Mouse (Mus musculus) heart, adult 11 months (tissue): ENCODE measurements around the gene Rab40c.

ENCODE experiments used
- DNase-seq: peaks from one replicate; pipeline ENCODE4 v3.0.0; 2022

Rab40c gene

DNA sequence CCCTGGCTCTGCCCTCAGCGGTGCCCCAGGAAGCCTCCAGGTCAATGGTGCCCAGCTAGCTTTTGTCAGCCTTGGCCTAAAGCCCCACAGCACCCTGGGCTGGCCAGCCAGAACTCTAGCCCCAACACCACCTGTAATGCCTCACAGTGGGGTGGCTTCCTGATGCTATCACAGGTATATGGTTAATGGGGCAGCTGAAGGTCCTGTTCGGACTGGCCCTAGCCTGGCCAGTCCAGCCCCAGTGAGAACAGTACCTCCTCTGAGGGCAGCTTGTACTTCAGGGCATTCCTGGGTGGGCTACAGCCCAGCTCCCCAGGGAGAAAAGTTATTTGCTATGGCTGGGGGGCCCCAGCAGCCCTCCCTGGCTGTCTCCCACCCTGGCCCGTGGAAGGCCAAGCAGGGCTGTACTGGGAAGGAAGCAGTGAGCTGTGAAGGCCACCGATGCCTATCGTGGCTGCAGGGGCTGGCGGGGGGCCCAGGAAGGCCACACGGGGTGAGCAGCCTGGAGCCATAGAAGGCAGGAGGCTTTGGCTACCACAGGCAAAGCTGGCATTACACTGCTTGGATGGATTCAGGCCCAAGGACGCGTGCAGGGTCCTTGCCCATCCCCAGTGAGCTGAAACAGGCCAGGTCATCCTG lies 26.1 kb upstream of the Rab40c start:
- peak; percentile 96 for DNase-seq

DNA sequence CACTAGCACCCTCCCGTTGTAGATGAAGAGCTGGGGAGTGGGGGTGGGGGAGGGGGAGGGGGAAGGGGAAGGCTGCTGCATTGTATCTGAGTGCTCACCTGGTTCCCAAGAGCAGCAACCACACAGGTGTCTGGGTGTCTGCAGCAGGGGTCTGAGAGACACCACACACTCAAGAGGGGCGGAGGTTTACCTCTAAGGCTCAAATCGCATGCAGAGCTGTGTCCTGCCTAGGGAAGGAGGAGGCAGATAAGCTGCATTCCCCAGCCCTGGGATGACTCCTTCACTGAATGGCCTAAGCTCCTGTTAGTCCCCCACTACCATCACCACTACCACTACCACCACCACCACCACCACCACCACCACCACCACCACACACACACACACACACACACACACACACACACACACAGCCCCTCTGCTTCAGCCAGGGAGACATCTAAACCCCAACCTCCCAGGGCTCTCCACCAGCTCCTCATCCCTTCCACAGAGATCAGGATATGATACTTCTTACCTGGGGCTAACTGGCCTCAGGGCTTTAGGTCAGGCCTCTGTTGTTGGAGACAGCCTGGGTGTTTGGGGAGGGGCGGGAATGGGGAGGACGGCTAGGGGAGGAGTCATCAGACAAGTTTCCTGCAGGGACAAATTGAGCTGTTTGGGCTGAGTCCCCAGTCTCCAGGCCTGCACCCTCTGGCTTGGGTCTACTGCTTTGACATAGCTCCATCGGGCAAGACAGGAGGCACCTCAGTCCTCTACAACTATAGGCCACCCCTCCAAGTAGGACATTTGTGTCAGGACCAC lies 25.0 kb upstream of the Rab40c start, which contains the start of the genes Pigq and Nhlrc4:
Pigq (minus strand) TSS at position 571 of the 798 bp plus-strand sequence.
Nhlrc4 (minus strand) TSS at position 596 of the 798 bp plus-strand sequence.
- no peak for DNase-seq

DNA sequence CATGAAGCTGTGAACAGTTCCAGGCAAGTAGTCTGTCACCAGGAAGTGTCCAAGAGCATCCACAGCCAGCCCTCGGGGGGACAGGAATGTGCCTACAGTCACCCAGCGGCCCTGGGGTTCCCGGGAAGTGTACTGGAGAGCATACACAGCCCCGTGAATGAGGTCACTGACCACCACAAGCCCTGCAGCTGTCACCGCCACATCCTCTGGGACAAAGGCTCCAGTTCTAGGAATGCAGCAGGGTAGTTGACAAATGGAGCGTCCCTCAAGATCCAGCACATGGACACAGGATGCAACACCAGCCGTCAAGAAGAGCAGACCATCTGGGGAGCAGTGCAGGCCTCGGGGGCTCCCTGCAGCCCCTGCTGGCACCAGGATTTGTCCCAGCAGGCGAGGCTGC lies 24.2 kb upstream of the Rab40c start:
- DNase-seq: no peak

DNA sequence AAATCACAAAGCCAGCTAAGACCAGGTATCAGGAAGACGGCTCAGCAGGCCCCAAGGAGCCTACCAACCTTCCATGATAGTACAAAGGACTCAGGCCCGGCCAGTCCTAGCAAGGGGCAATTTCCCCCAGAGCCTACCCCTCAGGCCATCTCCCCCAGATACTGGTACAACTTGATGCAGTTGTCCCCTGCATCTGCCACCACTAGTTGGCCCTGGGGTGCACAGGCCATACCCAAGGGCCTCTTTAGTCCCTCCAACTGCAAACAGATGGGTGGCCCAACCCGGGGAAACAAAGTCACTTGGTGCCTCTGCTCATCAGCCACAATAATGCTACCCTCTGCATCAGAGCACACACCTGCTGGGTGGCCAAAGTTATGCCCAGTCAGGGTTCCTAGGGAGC lies 23.7 kb upstream of the Rab40c start:
- DNase-seq: no peak

DNA sequence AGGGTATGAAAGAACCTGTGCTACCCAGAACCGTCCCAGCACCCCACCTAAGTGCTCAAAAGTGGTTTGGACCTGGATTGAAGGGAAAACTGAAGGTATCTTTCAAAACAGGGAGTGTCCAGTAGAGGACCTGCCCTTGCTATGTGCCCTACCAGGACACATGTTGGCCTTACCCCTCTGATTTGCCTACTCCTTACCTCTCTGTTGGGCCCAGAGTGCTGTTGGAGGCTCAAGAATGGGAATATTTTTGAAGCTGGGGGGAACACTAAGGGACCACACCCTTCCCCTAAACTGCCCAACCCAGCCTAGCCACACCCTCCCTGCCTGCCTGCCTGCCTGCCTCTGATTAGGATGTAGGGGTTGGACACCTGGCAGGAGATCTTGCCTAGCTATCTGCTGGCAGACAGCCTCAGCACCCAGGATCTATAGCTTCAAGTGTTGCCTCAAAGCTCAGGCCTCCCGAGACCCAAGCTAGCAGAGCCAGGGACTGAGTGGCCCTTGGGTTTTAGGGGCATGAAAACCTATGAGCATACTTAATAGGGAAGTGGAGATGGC lies 23.1 kb upstream of the Rab40c start:
- no peak for DNase-seq

DNA sequence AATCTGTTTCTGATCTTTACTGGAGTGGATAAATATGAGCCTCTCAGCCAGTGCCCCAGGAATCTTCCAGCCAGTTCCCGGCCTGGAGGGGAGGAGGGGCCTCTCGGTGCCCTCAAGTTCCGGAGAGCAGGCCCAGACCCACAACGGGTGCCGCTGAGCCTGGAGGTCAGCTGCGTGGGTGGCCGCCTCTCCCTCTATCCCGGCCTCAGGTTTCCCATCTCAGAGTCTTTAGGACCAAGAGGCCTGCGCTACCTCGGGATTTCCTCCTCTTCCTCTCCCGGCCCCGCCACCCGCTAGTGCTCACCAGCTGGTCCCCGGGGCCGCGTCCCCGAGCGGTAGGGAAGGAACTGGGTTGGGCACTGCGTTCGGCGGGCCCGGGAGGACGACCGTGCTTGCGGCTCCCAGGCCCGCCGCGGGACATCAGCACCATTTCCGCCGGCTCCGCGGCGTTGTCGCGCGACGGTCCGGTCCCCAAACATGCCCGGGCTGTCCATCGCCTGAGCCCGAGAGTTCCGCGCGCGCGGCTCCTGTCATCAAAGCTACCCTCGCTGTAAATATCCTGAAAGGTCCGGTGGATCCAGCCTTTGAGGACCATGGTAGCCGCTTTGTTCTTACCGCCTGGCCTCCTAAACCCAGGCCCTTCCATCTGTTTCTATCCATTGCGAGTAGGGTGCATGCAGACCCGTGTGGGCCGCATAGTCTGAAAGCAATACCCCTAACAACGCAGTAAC lies 22.1 kb upstream of the Rab40c start:
- DNase-seq: peak; percentile 97

GRCm38 (mm10) chr17:25934526-25934925 lies 15.0 kb upstream of the Rab40c start:
- DNase-seq: no peak

- DNase-seq: peak; percentile 97
These were observed 5.8 kb upstream of the Rab40c start for GRCm38 (mm10) chr17:25925348-25925747.

DNA sequence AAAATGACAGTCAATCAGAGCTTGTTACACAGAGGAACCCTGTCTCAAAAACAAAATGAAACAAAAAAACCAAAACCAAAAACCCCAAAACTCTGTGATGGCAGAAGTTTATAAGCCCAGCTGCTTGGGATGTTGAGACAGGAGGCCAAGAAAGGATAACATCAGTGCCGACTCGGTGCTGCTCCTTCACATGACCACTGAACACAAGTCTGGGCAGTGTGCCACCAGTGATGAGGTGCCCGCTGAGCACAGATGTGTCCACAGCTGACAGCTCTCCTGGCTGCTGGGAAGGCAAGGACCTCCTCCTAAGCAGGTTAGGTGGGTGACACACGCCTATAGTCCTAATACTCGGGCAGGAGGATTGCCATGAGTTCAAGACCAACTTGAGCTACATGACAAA lies 2.6 kb upstream of the Rab40c start:
- DNase-seq: peak; percentile 92

- peak; percentile 100 for DNase-seq
These were observed 487 bp upstream of the Rab40c start for GRCm38 (mm10) chr17:25919786-25920642.

DNA sequence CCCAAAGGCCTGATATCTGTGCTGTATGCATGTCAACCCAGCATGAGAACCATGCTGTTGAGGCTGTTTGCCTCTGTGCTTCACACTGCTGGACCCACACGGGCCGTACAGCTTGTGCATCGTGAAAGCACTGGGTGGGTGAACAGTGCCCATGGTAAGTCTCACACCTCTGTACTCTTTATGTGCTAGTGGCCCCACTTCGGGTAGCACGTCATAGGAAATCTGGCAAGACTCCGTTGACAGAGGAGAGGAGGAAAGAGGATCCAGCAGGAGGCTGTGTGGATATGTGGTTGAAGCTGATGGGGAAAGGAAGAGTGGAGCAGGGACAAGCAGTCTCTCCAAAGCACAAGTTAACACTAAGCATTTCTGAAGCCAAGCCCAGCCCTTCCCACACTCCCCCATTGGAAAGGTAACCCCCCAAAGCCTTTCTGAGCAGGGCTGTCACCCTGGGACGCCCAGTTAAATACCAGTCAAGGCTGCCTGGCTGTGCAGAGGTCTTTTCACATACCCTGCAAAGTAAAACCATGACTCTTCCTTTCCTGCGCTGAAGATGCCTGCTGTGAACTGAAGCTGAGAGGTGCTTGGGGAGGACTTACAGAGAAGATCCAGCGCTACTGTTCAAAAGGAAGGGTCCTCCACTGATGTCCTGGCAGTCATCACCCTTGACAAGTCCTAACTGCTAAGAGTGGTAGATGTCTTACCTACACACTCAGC lies 1.3 kb downstream of the Rab40c start:
- no peak for DNase-seq

GRCm38 (mm10) chr17:25916931-25917647 lies 2.4 kb downstream of the Rab40c start:
- DNase-seq: no peak

DNA sequence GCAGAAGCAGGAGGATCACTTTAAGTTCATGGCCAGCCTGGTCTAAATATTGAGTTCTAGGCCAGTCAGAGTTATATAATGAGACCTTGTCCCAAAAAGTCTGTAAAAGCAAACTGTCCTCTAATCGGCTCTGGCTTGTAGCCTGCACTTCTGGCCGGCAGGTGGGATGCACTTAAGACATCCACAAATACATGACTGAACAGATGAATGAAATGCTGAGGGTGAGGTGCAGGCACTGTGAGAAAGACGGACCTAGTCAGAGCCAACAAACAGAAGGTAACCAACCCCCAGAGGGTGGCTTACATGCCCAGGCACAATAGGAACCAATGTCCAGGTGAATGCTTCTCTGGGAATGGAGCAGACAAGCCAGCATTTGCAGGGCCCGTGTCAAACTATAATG lies 5.2 kb downstream of the Rab40c start:
- no peak for DNase-seq

DNA sequence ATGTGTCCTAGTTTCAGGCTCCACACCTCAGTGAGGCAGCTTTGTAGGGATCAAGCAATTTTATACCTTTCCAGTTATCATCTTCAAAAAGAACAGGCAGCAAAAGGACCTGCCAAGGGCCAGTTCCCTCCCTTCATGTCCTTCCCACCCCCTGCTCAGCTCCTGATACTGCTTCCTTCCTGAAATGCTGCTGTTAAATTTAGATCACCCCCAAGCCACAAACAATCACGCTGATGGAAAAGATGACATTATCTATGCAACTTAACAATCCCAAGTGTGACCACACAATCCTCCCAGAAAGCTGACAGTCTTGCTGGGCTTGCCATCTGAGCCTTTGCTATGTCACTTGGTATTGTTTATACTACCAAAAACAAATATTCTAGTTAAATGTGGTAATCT lies 5.7 kb downstream of the Rab40c start:
- DNase-seq: peak; percentile 96

DNA sequence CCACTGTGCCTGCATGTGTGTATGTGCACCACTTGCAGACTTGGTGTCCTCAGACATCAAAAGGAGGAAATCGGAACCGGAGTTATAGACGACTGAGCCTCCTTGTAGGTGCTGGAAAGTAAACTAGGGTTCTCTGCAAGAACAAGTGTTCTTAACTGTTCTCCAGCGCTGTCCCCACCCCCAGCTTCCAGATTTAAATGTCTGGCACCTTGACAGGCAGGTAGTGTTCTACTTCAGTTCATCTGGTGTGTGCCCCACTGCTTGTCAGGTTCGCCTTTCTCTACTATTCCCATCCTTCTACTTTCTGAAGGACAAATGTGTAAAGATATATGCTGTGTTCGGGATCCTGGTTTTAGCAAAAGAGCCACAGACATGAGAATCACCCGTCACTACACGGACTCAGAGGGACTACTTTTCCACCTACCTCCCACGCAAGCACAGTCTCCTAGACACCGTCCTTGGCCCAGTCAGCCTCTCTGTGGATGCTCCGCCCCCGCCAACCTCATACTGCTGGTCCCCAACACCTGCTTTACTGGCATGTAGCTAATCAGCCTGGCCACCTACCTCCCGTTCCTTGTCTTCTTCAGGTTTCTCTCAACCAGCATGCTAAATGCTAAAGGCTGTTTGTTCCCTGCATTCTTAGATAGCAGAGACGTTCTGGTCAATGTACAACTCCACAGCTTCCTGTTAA lies 6.2 kb downstream of the Rab40c start:
- peak; percentile 94 for DNase-seq

DNA sequence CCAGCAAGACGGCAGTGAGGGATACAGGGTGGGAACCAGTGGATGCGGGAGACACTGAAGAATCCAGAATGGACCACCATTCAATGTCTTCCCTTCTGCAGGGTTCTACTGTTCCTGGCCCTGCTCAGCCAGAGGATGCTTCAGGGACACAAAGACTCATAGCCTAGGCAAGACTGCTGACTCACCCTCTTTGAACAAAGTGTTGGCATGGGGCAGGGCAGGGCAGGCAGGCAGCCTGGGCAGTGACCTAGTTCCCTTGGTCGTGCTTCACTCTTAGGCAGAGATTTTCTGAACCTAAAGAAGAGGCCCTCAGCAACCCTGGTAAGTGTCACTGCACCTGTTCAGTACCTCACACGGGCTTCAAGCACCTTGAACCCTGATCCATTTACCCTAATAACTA lies 7.7 kb downstream of the Rab40c start:
- DNase-seq: peak; percentile 95

GRCm38 (mm10) chr17:25907640-25908039 lies 11.9 kb downstream of the Rab40c start:
- DNase-seq: no peak

- no peak for DNase-seq
These were observed 16.5 kb downstream of the Rab40c start for GRCm38 (mm10) chr17:25903061-25903460.

- no peak for DNase-seq
These were observed 19.3 kb downstream of the Rab40c start for GRCm38 (mm10) chr17:25900193-25900592.

DNA sequence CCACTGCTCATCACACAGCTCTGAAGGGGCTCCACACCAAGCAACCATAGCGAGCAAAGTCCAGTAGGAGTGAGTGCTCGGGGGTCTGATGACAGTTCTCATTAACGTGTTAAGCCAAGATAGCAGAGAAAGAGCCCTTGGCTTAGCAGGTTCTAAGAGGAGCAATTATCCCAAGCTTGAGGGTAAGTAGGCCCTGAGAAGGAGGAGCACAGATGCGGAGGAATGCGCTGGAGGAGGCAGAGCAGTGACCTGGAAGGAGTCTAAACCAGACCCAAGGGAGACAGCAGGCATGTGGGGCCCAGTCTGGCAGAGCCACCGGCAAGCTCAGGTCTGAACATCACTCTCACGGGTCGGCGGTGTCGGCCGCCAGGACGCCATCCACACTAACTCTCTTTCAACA lies 23.6 kb downstream of the Rab40c start:
- no peak for DNase-seq
